Mouse (Mus musculus) olfactory bulb, adult 2 months (tissue): Measurements from ENCODE around the gene Nectin2. TPM values are rescaled to one million over a fixed set of nuclear protein-coding genes. Genes with fewer than 3 reads are reported as not detected.

Source experiments
- H3K27ac ChIP-seq: fragments of 200-500 bp; 2 replicates; pipeline ENCODE4 v1.5.1; 2012; ENCODE audit warnings: low read depth, low read length; ENCODE audit not compliant: insufficient read depth
- H3K4me1 ChIP-seq: fragments of 200-500 bp; 2 replicates; pipeline ENCODE4 v1.6.1; 2012; ENCODE audit warnings: low read length; ENCODE audit not compliant: control insufficient read depth, insufficient read depth
- H3K4me3 ChIP-seq: fragments of 200-500 bp; 2 replicates; pipeline ENCODE4 v1.5.1; 2012; ENCODE audit warnings: mild to moderate bottlenecking, low read depth, low read length, moderate library complexity; ENCODE audit not compliant: insufficient read depth
- CTCF ChIP-seq: fragments of 200-500 bp; IDR thresholded peaks from 2 replicates; pipeline ENCODE4 v1.5.1; 2012; ENCODE audit warnings: low read depth, mild to moderate bottlenecking, low read length, moderate library complexity; ENCODE audit not compliant: insufficient read depth
- POLR2A ChIP-seq: fragments of 200-500 bp; IDR thresholded peaks from 2 replicates; pipeline ENCODE4 v1.6.1; 2012; ENCODE audit warnings: mild to moderate bottlenecking, low read depth, low read length, moderate library complexity; ENCODE audit not compliant: insufficient read depth
- WGBS: fragments of 180-500 bp; shearing (Covaris S2); methylation state at CpG from one replicate; pipeline ENCODE4 v1.1.7; 2018; 5-methylcytosine and 5-hydroxymethylcytosine counted together
- polyA plus RNA-seq: library from polyadenylated mRNA; stranded (reverse); fragments of >200 nt; gene quantifications from 2 replicates; pipeline ENCODE4 v1.2.4, GENCODE M21; 2012; ENCODE audit warnings: low replicate concordance; ENCODE audit not compliant: missing spikeins, insufficient read depth, insufficient read length

Nectin2 gene
- polyA plus RNA-seq, 1 experiment = not detected

GRCm38 (mm10) chr7:19716055-19716682, 34.1 kb downstream of the Nectin2 start:
- Histone ChIP-seq H3K27ac (peak overlapping the region; percentile 89), H3K4me1 (peaks cover 11% of the 10 kb centered on the region), H3K4me3 (peak overlapping the region; percentile 29)
- TF ChIP-seq POLR2A (no peak), CTCF (no peak)
- WGBS = 3% methylated on average over 18 of the region's 18 CpGs

GRCm38 (mm10) chr7:19715239-19716054, 34.8 kb downstream of the Nectin2 start, which contains the start of gene Tomm40:
Gene Tomm40 (minus strand): TSS chr7:19715438.
- peaks cover 11% of the 10 kb centered on the region for H3K4me1 ChIP-seq
- TF ChIP-seq CTCF (no peak), POLR2A (peak; percentile 47; the same call in 1 of the 2 replicates)
- peak within 1 kb of the TSS; percentile 67 for H3K4me3 ChIP-seq
- under 1% methylated on average over 59 of the region's 59 CpGs for WGBS
- H3K27ac ChIP-seq = peak within 1 kb of the TSS; percentile 89

GRCm38 (mm10) chr7:19714836-19715235, 35.4 kb downstream of the Nectin2 start:
- Histone ChIP-seq H3K4me1 (peaks cover 11% of the 10 kb centered on the region), H3K27ac (peak overlapping the region; percentile 26), H3K4me3 (peak overlapping the region; percentile 67)
- TF ChIP-seq CTCF (no peak), POLR2A (no peak)
- WGBS = under 1% methylated on average over 39 of the region's 39 CpGs

GRCm38 (mm10) chr7:19713598-19713997, 36.7 kb downstream of the Nectin2 start:
- Histone ChIP-seq H3K4me1 (peaks cover 11% of the 10 kb centered on the region), H3K4me3 (no peak overlapping the region), H3K27ac (no peak overlapping the region)
- TF ChIP-seq POLR2A = no peak
- no peak for TF ChIP-seq CTCF
- 87% methylated on average over 9 of the region's 9 CpGs for WGBS

- TF ChIP-seq CTCF (no peak), POLR2A (no peak)
- 42% methylated on average over 4 of the region's 4 CpGs for WGBS
- H3K4me3 ChIP-seq = no peak overlapping the region
- no peak overlapping the region for H3K27ac ChIP-seq
- peaks cover 11% of the 10 kb centered on the region for H3K4me1 ChIP-seq
These were observed 37.1 kb downstream of the Nectin2 start for GRCm38 (mm10) chr7:19713196-19713595.

- Histone ChIP-seq H3K4me3 (no peak overlapping the region), H3K27ac (no peak overlapping the region), H3K4me1 (peaks cover 11% of the 10 kb centered on the region)
- no peak for TF ChIP-seq POLR2A
- 45% methylated on average over 4 of the region's 4 CpGs for WGBS
These were observed 37.9 kb downstream of the Nectin2 start for GRCm38 (mm10) chr7:19712414-19712813.

- Histone ChIP-seq H3K27ac (no peak overlapping the region), H3K4me3 (no peak overlapping the region), H3K4me1 (peaks cover 7% of the 10 kb centered on the region)
- TF ChIP-seq CTCF (no peak), POLR2A (no peak)
- WGBS = 88% methylated on average over 10 of the region's 10 CpGs
These were observed 39.6 kb downstream of the Nectin2 start for GRCm38 (mm10) chr7:19710650-19711049.

- TF ChIP-seq CTCF = no peak
- no peak for TF ChIP-seq POLR2A
- WGBS = 93% methylated on average over 7 of the region's 7 CpGs
These were observed 45.0 kb downstream of the Nectin2 start for GRCm38 (mm10) chr7:19705271-19705670.

GRCm38 (mm10) chr7:19704475-19704874, 45.8 kb downstream of the Nectin2 start:
- TF ChIP-seq POLR2A = no peak
- H3K4me1 ChIP-seq = peaks cover 4% of the 10 kb centered on the region
- 90% methylated on average over 4 of the region's 4 CpGs for WGBS
- H3K27ac ChIP-seq = no peak overlapping the region
- no peak overlapping the region for H3K4me3 ChIP-seq

More at GRCm38 (mm10) chr7:19705271-19705670, 45.0 kb downstream of the Nectin2 start:
- peaks cover 3% of the 10 kb centered on the region; the same call in 1 of the 2 replicates for H3K4me1 ChIP-seq
- H3K4me3 ChIP-seq = no peak overlapping the region
- no peak overlapping the region for H3K27ac ChIP-seq
